Mouse (Mus musculus): Measurements from ENCODE around the gene Neurl4. TPM values are rescaled to one million over a fixed set of nuclear protein-coding genes. Genes with fewer than 3 reads are reported as not detected.

Gene Neurl4
- polyA plus RNA-seq, 1 experiment, result 23.9 TPM

DNA sequence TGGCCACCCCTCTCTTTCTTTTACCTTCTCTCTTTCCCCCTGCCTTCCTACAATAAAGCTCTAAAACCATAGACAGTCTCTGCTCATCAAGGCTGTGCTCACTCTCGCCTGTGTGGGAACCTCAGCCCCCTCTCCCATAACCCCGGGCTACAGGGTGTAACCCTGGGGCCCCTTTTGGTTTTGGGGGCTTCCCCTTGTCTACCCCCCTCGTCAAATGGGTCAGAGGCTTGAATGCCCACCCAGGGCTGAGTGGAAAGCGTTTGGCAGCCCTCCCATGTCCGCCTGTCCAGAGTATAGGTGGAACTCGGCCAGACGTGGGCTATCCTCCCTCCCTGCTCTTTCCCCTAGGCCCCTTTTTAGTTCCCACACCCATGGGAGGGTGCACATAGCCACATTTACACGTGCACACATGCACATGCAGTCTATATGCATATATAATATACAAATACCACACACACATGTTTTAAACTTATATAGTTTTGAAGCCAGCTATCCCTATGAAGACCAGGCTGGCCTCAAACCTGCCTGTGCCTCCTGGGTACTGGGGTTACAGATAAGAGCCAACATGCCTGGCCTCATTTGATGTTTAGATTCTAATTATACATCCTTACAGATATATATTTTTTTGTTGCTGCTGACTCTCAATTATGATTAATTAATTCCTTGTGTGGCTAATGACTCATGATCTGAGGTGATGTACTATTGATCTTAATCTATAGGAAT lies 36.6 kb upstream of the Neurl4 start:
- WGBS, result 47% methylated on average over 8 of the region's 8 CpGs
- Histone ChIP-seq H3K4me3 (ENCODE audit: low read depth, low read length) (no peak overlapping the region), H3K27me3 (ENCODE audit: control insufficient read depth, insufficient read depth, low read length) (no peaks in the 10 kb centered on the region; the same call in 1 of the 2 replicates), H3K4me1 (ENCODE audit: control insufficient read depth, insufficient read depth, insufficient read length, low read length) (peaks cover 2% of the 10 kb centered on the region; the same call in 1 of the 2 replicates), H3K27ac (ENCODE audit: insufficient read depth, low read depth, low read length) (no peak overlapping the region), H3K36me3 (ENCODE audit: control insufficient read depth, insufficient read depth, low read length) (no peaks in the 10 kb centered on the region)
- TF ChIP-seq POLR2A (IDR thresholded peaks at IDR 0.05; ENCODE audit: low read depth, low read length), result no peak
- no peak for TF ChIP-seq CTCF (IDR thresholded peaks at IDR 0.05; ENCODE audit: extremely low read depth, insufficient read length, insufficient replicate concordance, low read depth, low read length)

DNA sequence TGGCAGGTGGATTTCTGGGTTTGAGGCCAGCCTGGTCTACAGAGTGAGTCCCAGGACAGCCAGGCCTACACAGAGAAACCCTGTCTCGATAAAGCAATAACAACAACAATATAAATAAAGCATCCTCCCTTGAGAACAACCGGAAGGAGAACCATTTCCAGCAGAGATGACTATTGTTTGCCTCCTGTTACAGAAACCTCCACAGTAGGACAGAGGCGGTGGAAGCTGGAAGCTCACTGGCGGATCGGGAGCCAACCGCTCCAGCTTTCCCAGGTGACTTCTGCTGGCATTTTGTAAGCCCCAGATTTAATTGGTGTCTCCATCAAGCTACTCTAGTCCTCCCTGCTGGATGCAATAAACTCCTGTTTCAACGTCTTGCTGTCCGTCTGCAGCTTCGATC lies 35.3 kb upstream of the Neurl4 start:
- H3K36me3 ChIP-seq (ENCODE audit: control insufficient read depth, insufficient read depth, low read length), result no peaks in the 10 kb centered on the region

DNA sequence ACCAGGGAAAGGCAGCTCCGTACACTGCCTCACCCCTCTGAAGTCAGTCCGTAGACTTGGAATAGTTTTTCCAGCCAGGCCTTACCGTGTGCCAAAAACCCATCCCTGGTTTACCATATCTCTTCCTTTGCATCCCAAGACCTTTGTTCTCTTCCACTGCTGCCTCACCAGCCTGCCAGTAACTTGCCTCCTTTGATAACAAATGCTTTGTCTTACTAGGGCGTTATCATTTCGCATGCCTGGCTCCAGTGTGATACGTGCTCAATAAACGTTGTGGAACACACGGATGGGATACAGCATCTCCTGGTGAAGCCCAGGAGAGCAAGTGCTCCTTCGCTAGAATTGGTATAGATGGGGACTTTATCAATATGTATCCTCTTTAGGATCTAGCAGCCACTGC lies 33.5 kb upstream of the Neurl4 start:
- H3K4me1 ChIP-seq (ENCODE audit: control insufficient read depth, insufficient read depth, insufficient read length, low read length), result peaks cover 4% of the 10 kb centered on the region
- H3K4me3 ChIP-seq (ENCODE audit: low read depth, low read length), result no peak overlapping the region
- 28% methylated on average over 9 of the region's 9 CpGs for WGBS
- TF ChIP-seq POLR2A (IDR thresholded peaks at IDR 0.05; ENCODE audit: low read depth, low read length) (no peak), CTCF (IDR thresholded peaks at IDR 0.05; ENCODE audit: extremely low read depth, insufficient read length, insufficient replicate concordance, low read depth, low read length) (no peak)
- H3K27me3 ChIP-seq (ENCODE audit: control insufficient read depth, insufficient read depth, low read length), result no peaks in the 10 kb centered on the region; the same call in 1 of the 2 replicates
- H3K36me3 ChIP-seq (ENCODE audit: control insufficient read depth, insufficient read depth, low read length), result no peaks in the 10 kb centered on the region
- no peak overlapping the region for H3K27ac ChIP-seq (ENCODE audit: insufficient read depth, low read depth, low read length)

More for the DNA sequence above, 35.3 kb upstream of the Neurl4 start:
- peaks cover 4% of the 10 kb centered on the region for H3K4me1 ChIP-seq (ENCODE audit: control insufficient read depth, insufficient read depth, insufficient read length, low read length)
- TF ChIP-seq POLR2A (IDR thresholded peaks at IDR 0.05; ENCODE audit: low read depth, low read length), result no peak
- TF ChIP-seq CTCF (IDR thresholded peaks at IDR 0.05; ENCODE audit: extremely low read depth, insufficient read length, insufficient replicate concordance, low read depth, low read length), result no peak
- H3K27ac ChIP-seq (ENCODE audit: insufficient read depth, low read depth, low read length), result no peak overlapping the region
- 90% methylated on average over 9 of the region's 9 CpGs for WGBS
- no peaks in the 10 kb centered on the region; the same call in 1 of the 2 replicates for H3K27me3 ChIP-seq (ENCODE audit: control insufficient read depth, insufficient read depth, low read length)
- no peak overlapping the region for H3K4me3 ChIP-seq (ENCODE audit: low read depth, low read length)

DNA sequence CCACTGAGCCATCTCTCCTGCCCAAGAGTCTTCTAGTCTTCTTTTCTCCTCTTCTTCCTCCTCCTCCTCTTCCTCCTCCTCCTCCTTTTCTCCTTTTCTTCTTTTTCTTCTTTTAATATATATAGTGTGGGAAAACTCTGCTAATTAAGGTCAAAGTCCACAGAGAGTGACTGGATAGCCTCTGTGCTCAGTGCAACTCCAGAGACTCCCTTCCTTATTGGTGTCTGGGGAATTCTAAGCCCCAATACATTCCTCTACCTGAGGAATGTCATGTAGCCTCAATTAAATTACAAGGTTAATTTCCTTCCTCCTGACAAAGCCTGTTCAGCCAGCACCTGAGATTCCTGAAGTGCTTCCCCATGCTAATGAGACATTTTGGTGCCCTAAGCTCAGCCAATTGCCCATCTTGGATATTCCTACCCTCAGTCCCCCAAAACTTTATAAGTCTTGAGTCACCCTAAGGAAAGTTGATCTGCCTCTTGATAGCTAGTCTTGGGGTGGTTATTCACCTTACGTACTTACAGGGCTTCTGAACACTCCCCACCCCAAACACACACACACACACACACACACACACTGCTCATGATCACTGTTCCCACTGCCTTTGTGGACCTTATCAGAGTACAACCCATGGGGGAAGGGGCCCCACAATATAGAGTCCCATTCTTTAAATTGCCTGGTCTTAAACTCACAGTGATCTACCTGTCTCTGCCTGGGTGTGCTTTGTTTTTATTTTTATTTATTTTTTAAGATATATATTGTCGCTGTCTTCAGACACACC lies 30.4 kb upstream of the Neurl4 start:
- TF ChIP-seq CTCF (IDR thresholded peaks at IDR 0.05; ENCODE audit: extremely low read depth, insufficient read length, insufficient replicate concordance, low read depth, low read length) (no peak), POLR2A (IDR thresholded peaks at IDR 0.05; ENCODE audit: low read depth, low read length) (no peak)
- H3K4me1 ChIP-seq (ENCODE audit: control insufficient read depth, insufficient read depth, insufficient read length, low read length), result peaks cover 4% of the 10 kb centered on the region
- WGBS, result 68% methylated on average over 2 of the region's 2 CpGs

DNA sequence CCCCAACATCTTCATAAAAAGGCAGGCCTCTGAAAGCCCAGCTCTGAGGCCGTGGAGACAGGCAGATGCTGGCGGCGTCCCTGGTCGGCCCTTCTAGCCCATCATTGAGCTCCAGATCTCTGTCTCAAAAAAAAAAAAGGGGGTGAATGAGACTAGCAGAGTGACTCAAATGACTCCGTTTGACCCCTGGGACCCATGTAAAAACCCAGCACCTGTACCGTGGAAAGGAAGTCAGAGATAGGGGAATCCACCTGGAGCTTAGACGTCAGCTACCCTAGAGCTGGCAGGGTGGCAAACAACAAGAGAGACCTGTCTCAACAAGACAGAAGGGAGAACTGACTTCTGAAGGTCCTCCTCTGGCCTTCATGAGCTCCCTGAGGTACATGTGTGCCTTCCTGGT lies 29.1 kb upstream of the Neurl4 start:
- 91% methylated on average over 7 of the region's 7 CpGs for WGBS
- no peak for TF ChIP-seq CTCF (IDR thresholded peaks at IDR 0.05; ENCODE audit: extremely low read depth, insufficient read length, insufficient replicate concordance, low read depth, low read length)
- TF ChIP-seq POLR2A (IDR thresholded peaks at IDR 0.05; ENCODE audit: low read depth, low read length), result no peak
- H3K27ac ChIP-seq (ENCODE audit: insufficient read depth, low read depth, low read length), result no peak overlapping the region

More for the DNA sequence above, 30.4 kb upstream of the Neurl4 start:
- no peak overlapping the region for H3K27ac ChIP-seq (ENCODE audit: insufficient read depth, low read depth, low read length)
- H3K27me3 ChIP-seq (ENCODE audit: control insufficient read depth, insufficient read depth, low read length), result no peaks in the 10 kb centered on the region; the same call in 1 of the 2 replicates
- H3K4me3 ChIP-seq (ENCODE audit: low read depth, low read length), result no peak overlapping the region
- H3K36me3 ChIP-seq (ENCODE audit: control insufficient read depth, insufficient read depth, low read length), result no peaks in the 10 kb centered on the region

DNA sequence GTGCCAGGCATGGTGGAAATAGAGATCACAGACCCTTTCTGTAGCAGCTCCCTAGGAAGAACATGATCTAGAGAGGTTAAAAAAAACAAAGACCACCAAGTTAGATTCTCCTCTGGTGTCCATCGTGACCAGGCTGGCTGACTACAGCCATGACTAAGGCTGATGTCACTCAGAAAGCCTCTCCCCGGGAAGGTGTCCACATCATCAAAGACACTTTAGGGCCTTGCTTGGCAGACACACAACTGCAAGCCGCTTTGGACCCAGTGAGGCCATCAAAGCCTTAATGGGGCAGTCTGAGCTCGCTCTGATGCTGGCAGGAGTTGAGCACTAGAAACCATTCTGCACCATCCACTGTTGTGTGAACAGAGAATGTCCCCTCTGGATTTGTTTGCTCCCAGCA lies 28.4 kb upstream of the Neurl4 start:
- TF ChIP-seq CTCF (IDR thresholded peaks at IDR 0.05; ENCODE audit: extremely low read depth, insufficient read length, insufficient replicate concordance, low read depth, low read length) (no peak), POLR2A (IDR thresholded peaks at IDR 0.05; ENCODE audit: low read depth, low read length) (no peak)
- Histone ChIP-seq H3K27ac (ENCODE audit: insufficient read depth, low read depth, low read length) (no peak overlapping the region), H3K36me3 (ENCODE audit: control insufficient read depth, insufficient read depth, low read length) (no peaks in the 10 kb centered on the region), H3K4me3 (ENCODE audit: low read depth, low read length) (no peak overlapping the region), H3K4me1 (ENCODE audit: control insufficient read depth, insufficient read depth, insufficient read length, low read length) (peaks cover 4% of the 10 kb centered on the region; the same call in 1 of the 2 replicates), H3K27me3 (ENCODE audit: control insufficient read depth, insufficient read depth, low read length) (no peaks in the 10 kb centered on the region; the same call in 1 of the 2 replicates)
- WGBS, result 89% methylated on average over 4 of the region's 4 CpGs

More for the DNA sequence above, 29.1 kb upstream of the Neurl4 start:
- H3K27me3 ChIP-seq (ENCODE audit: control insufficient read depth, insufficient read depth, low read length), result no peaks in the 10 kb centered on the region; the same call in 1 of the 2 replicates
- H3K36me3 ChIP-seq (ENCODE audit: control insufficient read depth, insufficient read depth, low read length), result no peaks in the 10 kb centered on the region
- no peak overlapping the region for H3K4me3 ChIP-seq (ENCODE audit: low read depth, low read length)
- H3K4me1 ChIP-seq (ENCODE audit: control insufficient read depth, insufficient read depth, insufficient read length, low read length), result peaks cover 4% of the 10 kb centered on the region

DNA sequence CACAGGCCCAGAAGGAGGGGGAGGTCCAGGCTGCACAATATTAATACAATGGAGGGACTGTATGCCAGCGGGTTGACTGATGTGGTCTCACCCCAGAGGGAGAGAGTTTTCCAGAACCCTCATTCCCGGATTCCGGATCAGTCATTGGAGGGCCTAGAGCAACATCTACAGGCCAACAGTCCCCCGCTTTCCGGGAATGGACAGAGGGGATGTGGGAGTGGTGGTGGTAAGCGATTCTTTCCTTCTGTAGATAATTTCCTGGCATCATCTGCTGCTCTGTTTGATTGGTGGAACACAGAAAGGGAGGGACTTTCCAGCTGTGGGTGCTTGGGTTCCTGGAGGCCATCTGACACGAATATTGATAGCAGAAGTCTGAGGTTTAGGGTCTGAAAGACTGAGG lies 24.7 kb upstream of the Neurl4 start:
- TF ChIP-seq POLR2A (IDR thresholded peaks at IDR 0.05; ENCODE audit: low read depth, low read length) (no peak), CTCF (IDR thresholded peaks at IDR 0.05; ENCODE audit: extremely low read depth, insufficient read length, insufficient replicate concordance, low read depth, low read length) (no peak)
- H3K36me3 ChIP-seq (ENCODE audit: control insufficient read depth, insufficient read depth, low read length), result no peaks in the 10 kb centered on the region
- H3K27me3 ChIP-seq (ENCODE audit: control insufficient read depth, insufficient read depth, low read length), result no peaks in the 10 kb centered on the region
- no peak overlapping the region for H3K4me3 ChIP-seq (ENCODE audit: low read depth, low read length)
- WGBS, result 41% methylated on average over 7 of the region's 7 CpGs
- peak overlapping the region; percentile 17; the same call in 1 of the 2 replicates for H3K27ac ChIP-seq (ENCODE audit: insufficient read depth, low read depth, low read length)
- peaks cover 5% of the 10 kb centered on the region for H3K4me1 ChIP-seq (ENCODE audit: control insufficient read depth, insufficient read depth, insufficient read length, low read length)

Data from small intestine, adult 2 months (tissue).